Mouse (Mus musculus): ENCODE measurements around the gene Lgr6. TPM values are rescaled to one million over a fixed set of nuclear protein-coding genes. Genes with fewer than 3 reads are reported as not detected.

Lgr6 gene
- 10 to 100 TPM; 20.5 to 28.4 TPM for total RNA-seq (2021)
- long read RNA-seq, experiment 1, partial matches to known transcripts: 14 of 20 reads
- long read RNA-seq, experiment 1, other reads (novel, unspliced or antisense): 6 of 20 reads
- long read RNA-seq, experiment 2, full-length matches to known transcripts: 10 of 36 reads
- long read RNA-seq, experiment 2, partial matches to known transcripts: 1 of 36 reads
- long read RNA-seq, experiment 2, other reads (novel, unspliced or antisense): 25 of 36 reads

DNA sequence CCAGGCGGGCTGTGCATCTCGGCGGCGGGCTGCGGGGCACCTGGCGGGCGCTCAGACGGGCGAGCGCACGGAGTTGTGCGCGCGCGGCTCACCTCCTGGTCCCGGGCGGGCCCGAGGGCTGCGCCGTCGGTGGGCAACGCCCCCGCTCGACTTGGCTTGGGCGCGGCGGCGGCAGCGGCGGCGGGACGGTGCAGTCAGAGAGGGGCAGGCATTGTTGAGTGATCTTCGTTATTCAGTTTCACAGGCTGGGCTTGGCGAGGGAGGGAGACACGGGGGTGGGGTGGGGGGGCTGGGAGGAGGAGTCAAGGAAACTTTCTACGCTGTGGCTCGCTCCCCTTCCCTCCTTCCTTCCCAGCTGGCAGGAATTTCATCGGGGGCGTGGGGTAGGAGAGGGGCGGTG, at the start of gene Lgr6:
Gene Lgr6, minus strand, starts transcription at position 153 of the 400 bp plus-strand sequence.
- peak; percentile 51 for DNase-seq

DNA sequence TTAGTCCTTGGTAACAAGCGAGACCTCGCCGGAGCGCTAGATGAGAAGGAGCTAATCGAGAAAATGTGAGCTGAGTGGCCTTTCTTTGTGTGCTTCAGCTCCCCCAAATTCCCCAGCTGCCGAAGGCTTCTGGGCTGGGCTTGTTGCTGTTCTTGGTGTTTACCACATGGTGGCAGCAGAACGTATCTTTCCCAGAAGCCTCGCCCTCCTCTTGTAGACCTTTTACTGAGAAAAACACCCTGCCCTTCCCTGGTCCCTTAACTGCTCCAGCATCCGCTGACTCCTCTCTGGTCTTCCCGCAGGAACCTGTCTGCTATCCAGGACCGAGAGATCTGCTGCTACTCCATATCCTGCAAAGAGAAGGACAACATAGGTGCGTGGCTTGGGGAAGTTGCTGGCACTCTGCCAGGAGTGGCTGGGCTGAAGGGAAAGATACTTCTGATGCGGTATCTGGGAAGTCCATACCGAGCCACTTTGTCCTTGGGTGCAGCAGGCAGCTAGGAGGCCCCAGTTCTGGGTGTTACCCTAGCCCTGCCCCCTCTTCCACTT, 49.4 kb upstream of the Lgr6 start:
- DNase-seq: peak; percentile 72

DNA sequence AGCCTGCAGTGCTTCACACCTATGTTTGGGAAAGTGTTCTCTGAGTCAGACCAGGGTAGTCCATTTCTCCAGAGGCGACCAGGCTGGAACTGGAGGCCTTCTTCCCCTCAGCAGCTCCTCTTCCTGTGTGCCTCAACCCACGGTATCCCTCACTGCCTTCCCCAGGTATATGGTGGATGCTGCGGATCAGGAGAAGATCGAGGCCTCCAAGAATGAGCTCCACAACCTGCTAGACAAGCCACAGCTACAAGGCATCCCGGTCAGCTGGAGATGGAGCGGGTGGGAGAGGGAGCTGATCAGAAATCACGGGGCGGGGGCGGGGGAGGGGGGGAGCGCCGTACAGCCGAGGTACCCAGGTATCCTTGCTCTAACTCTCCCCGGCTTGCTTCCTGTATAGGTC, 48.9 kb upstream of the Lgr6 start:
- DNase-seq: no peak

DNA sequence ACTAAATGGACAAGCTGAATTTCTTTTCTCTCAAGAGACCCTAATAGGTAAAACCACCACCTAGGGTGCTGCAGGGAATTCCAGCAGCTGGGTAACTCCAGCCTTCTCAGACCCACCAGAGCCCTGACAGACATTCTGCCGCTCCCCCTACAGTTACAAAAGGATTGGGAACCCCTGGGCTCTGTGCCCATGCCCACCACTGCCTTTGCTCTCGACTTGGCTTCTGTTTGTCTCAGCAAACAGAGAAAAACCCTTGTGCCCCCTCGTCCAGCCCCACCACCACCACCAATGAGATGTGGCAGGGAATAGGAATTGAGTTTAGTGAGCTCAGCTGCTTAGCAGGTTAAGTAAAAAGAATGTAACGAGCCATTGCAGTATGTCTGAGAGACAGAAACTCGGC, 43.9 kb upstream of the Lgr6 start:
- DNase-seq: no peak

DNA sequence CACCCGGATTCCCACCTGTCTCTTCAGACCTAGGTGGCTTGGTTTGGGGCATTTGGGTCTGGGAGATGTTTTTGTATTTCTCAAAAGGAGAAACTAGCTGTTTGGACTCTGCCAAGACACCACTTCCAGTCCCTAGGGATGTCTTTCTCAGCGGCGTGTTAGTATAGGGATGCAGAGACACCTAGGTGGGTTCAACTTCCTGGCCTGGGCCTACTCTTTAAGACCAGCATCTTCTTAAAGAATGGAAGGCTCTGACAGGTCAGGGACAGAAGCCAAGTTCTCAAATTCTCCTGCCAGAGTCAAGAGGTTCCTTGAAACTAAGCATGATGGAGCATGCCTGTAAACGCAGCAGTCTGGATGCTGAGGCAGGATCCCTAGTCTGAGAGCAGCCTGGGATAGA, 43.4 kb upstream of the Lgr6 start:
- no peak for DNase-seq

DNA sequence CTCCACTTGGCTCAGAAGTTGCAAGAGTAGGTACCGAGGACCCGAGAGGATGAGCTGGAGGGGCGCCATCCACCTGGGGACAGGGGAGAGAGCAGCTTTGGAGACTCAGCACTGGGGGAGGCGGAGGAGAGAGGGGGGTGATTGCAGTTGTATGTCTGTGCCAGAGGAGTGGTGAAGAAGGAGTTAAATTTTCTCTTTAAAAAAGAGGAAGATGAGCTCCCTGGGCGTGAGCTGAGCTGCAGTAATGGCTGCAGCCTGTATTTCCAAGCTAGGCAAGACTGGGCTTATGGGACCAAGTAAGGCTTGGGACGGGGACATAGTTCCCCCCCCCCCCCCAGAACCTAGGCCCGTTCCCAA, 42.6 kb upstream of the Lgr6 start:
- DNase-seq: no peak

DNA sequence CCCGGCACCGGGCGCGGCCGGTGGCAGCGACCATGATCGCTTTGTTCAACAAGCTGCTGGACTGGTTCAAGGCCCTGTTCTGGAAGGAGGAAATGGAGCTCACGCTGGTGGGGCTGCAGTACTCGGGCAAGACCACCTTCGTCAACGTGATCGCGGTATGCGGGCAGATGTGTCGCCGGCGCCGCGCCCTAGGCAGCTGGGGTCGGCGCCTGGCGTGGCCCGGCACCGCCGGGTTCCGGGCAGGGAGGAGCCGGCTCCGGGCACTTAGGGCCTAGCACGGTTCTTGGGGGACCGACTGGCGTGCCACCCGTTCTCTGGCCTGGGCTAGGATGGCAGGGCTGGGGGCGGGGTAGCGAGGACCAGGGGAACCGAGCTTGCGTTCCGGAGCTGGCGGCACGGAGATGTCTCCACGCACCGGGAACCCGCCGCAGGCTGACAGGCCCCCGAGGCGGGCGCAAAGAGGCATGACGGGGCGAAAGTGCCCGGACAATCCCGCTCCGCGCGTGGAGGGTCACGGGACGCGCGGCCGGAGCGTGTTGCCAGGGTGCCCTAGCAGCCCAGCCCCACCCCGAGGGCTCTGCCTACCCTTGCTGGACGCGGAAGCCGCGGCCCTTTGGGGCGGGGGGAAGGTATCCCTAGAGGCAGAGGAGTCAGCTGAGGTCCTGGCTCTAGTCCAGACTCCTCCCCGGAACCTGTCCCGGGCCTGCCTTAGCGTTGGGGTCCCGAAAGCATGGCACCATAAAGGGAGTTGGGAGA, 42.0 kb upstream of the Lgr6 start:
- DNase-seq: peak; percentile 91

DNA sequence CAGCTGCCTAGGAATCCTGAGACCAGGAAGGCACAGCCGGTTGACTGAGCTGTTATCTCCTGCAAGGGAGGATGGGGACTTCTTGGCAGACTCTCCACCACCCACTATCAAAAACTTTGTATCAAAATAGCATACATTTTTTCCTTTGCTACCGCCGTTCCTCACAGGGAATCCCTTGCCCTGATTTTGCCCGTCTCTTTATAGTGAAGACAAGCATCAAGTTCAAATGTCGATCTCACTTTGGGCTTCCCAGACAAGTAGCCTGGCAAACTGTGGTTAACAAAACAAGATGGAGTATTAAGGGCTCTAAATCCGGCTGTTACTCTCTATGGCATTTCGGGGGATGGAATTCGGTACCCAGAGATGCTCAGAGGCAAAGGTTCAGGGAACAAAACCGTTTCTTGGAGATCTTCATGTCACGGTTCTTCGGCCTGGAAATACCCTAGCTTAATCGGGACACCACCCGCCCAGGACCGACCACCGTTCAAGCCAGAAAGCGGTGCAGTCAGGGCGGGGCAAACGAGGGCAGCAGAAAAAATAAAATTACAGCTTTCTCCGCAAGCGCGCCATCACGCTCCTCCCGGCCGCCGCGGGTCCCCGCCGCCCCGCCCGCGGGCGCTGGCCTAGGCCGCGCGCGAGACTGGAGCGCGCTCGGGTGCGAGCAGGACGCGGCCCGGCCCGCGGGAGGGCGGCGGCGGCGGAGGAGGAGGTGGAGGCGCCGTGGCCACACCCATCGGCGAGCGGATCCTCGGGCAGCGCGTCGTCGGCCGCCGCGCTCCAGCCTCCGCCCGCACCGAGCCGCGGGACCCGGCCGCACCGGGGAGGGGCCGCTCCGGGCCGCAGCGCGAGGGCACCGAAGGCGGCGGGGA, 41.2 kb upstream of the Lgr6 start, which contains the start of gene Arl8a:
Gene Arl8a, plus strand, starts transcription at position 748 of the 869 bp plus-strand sequence.
- DNase-seq: peak; percentile 92

DNA sequence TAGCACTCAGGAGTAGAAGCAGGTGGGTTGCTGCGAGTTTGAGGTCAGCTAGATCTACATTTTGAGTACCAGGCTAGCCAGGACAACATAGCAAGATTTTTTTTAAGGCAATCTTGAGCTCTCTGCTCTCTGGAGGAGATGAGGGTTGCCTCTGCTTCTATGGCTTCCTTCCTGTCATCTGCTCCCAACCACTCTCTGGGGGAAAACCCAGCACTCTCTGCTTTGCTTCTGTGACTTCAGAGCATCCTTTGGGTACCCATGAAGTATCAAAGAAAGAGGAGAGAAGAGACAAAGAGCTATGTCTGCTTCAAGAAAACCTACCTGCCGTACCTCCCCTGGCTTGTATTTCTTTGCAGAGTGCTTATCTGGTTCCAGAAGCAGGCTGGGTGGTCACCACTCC, 38.9 kb upstream of the Lgr6 start:
- no peak for DNase-seq

DNA sequence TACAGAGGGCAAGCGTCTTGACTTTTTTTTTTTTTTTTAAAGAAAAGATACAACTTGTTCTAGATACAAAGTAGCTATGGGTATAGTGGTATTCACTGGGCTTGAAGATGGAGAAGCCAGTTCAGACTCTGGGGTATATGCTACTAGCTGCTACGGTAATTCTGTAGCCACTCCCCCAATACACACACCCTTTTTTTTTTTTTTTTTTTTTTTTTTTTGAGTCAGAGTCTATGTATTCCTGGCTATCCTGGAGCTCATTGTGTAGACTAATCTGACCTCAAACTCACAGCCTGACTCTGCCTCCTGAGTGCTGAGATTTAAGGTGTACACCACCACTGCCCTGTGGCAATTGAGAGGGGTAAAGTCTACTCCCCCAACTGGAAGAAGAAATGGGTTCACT, 37.4 kb upstream of the Lgr6 start:
- DNase-seq: no peak

DNA sequence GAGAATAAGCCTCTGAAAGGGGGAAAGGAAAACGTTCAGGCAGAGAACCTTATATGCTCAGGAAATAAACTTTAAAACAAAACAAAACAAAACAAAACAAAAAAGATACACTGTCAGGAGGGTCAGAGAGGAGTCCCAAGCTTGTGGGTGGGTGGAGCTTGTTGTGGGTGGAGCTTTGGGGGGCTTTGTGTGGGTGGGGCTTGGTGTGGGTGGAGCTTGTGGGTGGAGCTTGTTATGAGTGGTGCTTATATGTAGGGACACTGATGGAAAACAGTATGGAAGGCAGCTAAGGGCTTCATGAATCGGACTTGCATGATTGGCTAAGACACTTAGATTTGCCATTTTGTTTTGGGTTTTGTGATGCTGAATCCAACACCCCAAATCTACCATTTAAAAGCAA, 34.8 kb upstream of the Lgr6 start:
- DNase-seq: no peak

DNA sequence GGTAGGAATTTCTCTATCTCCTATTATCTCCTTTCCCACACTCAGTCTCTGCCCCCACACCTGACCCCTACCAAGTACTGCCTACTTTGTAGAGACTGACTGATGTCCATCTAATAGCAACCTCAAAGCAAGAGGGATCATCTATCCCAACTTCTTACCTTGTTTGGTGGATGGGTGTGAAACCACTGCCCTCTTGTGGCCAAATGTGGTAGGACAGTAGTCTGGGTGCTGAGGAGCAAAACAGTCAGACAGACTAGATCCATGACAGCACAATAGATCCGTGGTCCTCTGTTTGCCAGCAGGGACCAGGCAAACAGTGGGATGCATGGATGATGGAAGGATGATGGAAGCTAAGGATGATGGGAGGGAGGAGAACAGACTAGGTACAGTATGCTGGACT, 31.4 kb upstream of the Lgr6 start:
- peak; percentile 78 for DNase-seq

DNA sequence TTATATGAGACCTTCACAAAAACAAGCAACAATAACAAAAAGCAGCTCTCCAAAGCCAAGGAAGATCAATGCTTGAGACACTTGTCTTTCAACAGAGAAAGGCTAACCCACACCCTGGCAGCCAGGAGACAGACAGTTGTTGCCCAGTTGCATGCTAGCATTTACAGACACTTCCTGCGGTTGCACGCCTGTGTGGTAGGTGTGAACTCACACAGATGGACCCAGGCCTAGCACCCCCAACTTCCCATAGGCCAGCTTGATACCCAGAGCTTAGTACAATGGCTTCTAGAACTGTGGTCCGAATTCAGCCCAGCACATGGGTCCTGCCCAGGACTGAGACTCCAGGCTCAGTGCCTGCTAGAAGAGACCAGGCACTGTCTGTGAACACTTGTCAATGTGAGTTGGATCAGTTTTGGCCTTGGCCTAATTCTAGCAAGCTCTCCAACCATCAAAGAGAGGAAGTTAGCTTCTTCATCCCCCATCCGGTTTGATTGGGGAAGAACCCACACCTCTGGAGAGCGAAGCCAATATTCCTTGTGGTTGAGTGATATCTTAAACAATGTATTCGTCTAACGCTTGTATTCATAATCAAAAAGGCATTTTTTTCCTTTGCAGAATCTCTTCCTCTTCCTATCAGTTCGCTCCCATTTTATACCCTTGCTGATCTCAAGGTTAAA, 30.2 kb upstream of the Lgr6 start:
- DNase-seq: no peak

DNA sequence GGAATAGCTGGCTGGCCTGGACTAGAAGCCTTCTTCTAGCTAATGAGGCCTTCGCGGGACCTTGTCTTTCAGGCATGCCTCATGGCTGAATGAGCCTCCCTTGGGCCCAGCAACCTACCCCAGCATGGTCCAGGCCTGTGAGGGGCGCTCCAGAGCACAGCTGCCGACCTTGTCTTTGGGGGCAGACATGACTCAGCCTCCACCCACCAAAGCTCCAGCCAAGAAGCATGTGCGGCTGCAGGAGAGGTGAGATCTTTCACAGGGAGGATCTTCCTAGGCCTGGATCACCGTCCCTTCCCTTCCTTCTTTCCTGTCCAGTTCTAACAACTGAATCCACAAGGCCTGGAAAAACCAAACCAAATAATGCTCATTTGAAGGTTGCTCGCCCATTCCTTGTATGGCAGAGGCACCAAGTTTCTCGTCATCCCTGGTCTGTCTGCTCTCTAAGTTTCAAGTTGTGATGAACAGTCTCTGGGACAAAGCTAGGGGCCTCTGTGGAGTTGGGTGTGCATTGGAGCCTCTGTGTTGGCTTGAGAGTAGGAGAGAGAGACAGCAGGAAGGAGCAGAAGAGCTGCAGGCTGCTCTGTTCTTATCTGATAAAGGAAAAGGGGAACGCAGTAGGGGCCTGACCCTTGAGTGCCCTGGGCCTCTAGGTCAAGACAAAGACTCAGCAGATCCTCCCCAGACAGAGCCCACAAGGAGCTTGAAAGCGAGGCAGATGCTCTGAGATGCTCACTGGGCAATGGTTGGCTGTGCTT, 28.8 kb upstream of the Lgr6 start:
- DNase-seq: no peak

DNA sequence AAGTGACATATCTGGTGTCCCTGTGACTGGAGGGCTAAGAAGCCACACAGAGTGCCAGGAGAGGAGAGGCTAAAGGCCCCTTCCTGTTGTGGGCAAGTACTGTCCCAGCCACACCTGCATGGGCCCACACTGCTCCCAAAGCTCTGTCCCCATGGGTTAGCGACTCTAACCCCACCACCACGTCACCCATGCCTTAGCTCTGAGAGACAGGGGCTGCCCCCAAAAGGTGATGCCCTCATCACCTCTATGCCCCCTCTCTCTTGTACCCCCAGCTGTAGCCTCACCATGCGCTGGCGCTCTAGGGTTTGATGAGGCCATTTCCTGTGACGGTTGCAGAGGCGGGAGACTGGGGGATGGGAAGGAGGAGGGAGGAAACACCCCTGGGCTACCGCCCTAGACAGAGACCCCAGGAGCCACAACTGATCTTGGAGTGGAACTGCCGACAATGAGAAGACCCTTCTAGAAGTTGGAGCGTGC, 27.9 kb upstream of the Lgr6 start:
- no peak for DNase-seq

DNA sequence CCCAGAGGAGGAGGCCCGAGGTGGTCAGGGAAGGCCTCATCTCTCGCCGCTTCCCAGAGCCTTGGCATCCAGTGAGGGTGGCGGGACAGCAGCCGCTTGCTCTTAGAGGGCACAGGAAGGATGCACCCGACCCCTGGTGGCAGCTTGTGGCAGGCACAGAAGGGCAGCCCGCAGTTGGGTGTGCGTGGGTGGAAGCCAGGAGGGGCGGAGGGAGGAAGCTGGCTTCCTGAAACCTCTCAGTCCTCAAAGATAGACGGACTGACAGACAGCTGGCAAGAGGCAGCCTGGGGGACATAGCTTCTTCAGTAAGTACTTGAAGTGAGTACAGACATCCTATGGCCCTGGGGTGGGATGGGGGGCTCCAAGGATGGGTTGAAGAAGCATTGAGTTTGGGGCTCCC, 27.4 kb upstream of the Lgr6 start, which contains the start of gene Ptpn7:
Gene Ptpn7, plus strand, starts transcription at position 228 of the 400 bp plus-strand sequence.
- peak; percentile 86 for DNase-seq

DNA sequence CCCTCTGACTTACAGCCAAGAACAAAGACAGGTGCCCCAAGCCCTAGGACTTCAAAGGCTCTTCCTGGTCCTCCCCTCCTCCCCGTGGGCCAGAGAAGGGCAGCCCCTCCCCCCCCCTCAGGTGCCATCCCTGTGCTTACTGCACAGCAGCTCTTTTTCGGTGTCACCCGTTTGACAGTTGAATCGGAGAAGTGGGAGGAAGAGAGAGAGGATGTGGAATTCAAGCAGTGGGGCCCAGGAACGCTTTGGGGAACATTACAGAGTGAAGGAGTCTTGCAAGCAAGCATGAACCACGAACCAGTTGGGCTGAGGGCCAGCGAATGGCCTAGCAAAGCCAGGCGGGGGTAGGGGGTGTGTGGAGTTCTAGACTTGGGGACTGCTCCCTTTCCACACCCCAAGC, 26.5 kb upstream of the Lgr6 start:
- DNase-seq: no peak

DNA sequence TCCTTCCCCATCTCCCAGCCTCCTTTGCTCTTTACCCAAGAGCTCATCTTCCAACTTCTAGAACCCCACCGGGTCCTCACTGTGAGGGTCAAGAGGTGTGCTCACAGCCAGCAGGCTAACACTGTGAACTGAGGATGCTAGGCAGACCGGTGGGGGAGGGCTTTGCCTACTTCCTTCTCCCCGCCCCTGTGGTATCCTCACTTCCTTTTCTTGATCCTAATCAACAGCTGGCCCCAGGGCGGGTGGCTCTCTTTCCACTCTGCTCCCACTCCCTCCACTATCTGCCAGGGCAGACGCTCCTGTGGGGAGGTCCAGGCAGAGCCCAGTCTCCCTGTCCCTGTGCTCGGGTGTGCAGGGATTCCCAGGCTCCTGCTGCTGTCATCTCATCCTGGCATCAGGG, 26.0 kb upstream of the Lgr6 start:
- peak; percentile 42 for DNase-seq

DNA sequence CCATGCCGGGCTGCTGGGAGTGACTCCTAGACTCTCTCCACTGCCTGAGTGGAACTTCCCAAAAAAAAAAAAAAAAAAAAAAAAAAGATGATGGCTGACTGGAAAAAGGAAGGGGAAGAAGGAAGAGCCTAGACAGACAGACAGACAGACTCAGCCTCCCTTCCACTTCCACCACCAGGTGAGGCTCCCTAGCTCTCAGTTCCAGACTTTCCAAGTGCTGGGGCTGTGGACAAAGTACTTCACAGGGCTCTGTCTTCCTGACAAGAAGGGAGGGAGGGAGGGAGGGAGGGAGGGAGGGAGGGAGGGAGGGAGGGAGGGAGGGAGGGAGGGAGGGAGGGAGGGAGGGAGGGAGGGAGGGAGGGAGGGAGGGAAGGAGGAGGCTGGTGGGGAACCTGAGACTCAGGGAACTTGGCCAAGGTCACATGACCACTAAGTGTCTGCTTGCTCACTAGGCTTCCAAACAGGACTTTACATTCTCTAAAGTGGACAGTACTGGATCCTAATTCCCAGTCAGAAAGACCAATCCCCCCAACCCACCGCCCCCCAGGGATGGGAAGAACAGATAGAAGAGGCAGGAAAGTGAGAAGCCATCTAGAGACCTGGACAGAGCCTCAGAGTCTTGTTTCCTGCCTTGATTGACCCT, 25.4 kb upstream of the Lgr6 start:
- no peak for DNase-seq

DNA sequence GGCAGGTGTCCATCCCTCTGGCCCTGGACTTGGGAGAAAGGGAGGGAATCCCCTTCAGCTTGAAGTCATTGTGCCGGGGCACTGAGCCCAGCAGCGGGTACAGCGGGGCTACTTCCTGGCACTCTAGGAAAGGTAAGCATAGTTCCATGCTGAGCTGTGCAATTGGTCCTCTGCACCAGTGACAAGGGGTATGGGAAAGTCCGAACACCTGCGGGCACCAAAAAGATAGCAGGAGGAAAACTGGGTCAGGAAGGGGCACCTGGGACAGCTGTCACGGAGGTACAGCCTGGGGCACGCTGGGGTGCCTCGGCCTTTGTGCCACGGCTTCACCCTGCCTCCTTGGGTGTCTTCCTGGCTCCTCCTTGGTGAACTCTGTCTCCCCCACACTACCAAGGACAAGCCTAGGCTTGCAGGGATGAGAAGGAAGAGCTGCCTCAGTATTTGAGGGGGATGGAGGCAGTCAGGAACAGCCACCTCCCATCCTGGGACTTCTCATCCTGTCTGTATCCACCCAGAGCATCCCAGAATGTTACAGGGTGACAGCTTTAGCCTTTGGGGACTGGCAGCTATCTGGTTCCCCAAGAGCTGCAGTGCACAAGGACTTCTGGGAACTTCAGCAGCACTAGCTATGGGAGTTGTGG, 24.6 kb upstream of the Lgr6 start:
- no peak for DNase-seq

Data from adrenal gland, postnatal 10 days (tissue).